Mouse (Mus musculus): ENCODE data around the gene Tmem207. TPM values are rescaled to one million over a fixed set of nuclear protein-coding genes. Genes with fewer than 3 reads are reported as not detected.
"Not testable (repeated sequence)": the region's sequence is repeated elsewhere in the genome, so short reads cannot be mapped to it uniquely, and the experiment has no call there.

Gene Tmem207
- total RNA-seq (2021), result not detected
- long read RNA-seq, experiment 1, result 0 reads
- long read RNA-seq, experiment 2, result 0 reads

- DNase-seq, result no peak
Observed at GRCm38 (mm10) chr16:26526669-26527068, at the start of gene Tmem207. Gene Tmem207 (minus strand): TSS chr16:26526769.

- DNase-seq, result no peak
Observed at GRCm38 (mm10) chr16:26574173-26574572, 47.6 kb upstream of the Tmem207 start.

- no peak for DNase-seq
Observed at GRCm38 (mm10) chr16:26571836-26572235, 45.3 kb upstream of the Tmem207 start.

- DNase-seq, result no peak
Observed at GRCm38 (mm10) chr16:26569387-26569978, 42.9 kb upstream of the Tmem207 start.

GRCm38 (mm10) chr16:26562771-26563170 lies 36.2 kb upstream of the Tmem207 start:
- no peak for DNase-seq

- no peak for DNase-seq
Observed at GRCm38 (mm10) chr16:26561743-26562142, 35.2 kb upstream of the Tmem207 start.

- no peak for DNase-seq
Observed at GRCm38 (mm10) chr16:26558797-26559196, 32.2 kb upstream of the Tmem207 start.

GRCm38 (mm10) chr16:26552234-26552633 lies 25.7 kb upstream of the Tmem207 start:
- no peak for DNase-seq

- no peak for DNase-seq
Observed at GRCm38 (mm10) chr16:26549221-26549620, 22.7 kb upstream of the Tmem207 start.

GRCm38 (mm10) chr16:26546879-26547206 lies 20.3 kb upstream of the Tmem207 start:
- DNase-seq, result no peak

- no peak for DNase-seq
Observed at GRCm38 (mm10) chr16:26546170-26546878, 19.8 kb upstream of the Tmem207 start.

- no peak for DNase-seq
Observed at GRCm38 (mm10) chr16:26532287-26532686, 5.7 kb upstream of the Tmem207 start.

- DNase-seq, result no peak
Observed at GRCm38 (mm10) chr16:26530451-26530850, 3.9 kb upstream of the Tmem207 start.

- DNase-seq, result no peak
Observed at GRCm38 (mm10) chr16:26527931-26528666, 1.5 kb upstream of the Tmem207 start.

GRCm38 (mm10) chr16:26525832-26526231 lies 737 bp downstream of the Tmem207 start:
- no peak for DNase-seq

GRCm38 (mm10) chr16:26519596-26519995 lies 7.0 kb downstream of the Tmem207 start:
- peak; percentile 4 for DNase-seq

GRCm38 (mm10) chr16:26504961-26505360 lies 21.6 kb downstream of the Tmem207 start:
- no peak for DNase-seq

GRCm38 (mm10) chr16:26500738-26501137 lies 25.8 kb downstream of the Tmem207 start:
- no peak for DNase-seq

- not testable (repeated sequence) for DNase-seq
Observed at GRCm38 (mm10) chr16:26499705-26500104, 26.9 kb downstream of the Tmem207 start.

GRCm38 (mm10) chr16:26495721-26496120 lies 30.8 kb downstream of the Tmem207 start:
- DNase-seq, result peak; percentile 4

GRCm38 (mm10) chr16:26471254-26471653 lies 55.3 kb downstream of the Tmem207 start:
- no peak for DNase-seq

GRCm38 (mm10) chr16:26466535-26466934 lies 60.0 kb downstream of the Tmem207 start:
- DNase-seq, result no peak

GRCm38 (mm10) chr16:26462835-26463234 lies 63.7 kb downstream of the Tmem207 start, which contains the start of gene Cldn16:
Gene Cldn16 (plus strand): TSS chr16:26463135.
- no peak for DNase-seq

All from gastrocnemius, postnatal 10 days (tissue).